Mouse (Mus musculus): Measurements from ENCODE around the gene Fbxl16. TPM values are rescaled to one million over a fixed set of nuclear protein-coding genes. Genes with fewer than 3 reads are reported as not detected.

The Fbxl16 gene
- polyA plus RNA-seq, 1 experiment from 2014 or later, result 15.0 TPM

DNA sequence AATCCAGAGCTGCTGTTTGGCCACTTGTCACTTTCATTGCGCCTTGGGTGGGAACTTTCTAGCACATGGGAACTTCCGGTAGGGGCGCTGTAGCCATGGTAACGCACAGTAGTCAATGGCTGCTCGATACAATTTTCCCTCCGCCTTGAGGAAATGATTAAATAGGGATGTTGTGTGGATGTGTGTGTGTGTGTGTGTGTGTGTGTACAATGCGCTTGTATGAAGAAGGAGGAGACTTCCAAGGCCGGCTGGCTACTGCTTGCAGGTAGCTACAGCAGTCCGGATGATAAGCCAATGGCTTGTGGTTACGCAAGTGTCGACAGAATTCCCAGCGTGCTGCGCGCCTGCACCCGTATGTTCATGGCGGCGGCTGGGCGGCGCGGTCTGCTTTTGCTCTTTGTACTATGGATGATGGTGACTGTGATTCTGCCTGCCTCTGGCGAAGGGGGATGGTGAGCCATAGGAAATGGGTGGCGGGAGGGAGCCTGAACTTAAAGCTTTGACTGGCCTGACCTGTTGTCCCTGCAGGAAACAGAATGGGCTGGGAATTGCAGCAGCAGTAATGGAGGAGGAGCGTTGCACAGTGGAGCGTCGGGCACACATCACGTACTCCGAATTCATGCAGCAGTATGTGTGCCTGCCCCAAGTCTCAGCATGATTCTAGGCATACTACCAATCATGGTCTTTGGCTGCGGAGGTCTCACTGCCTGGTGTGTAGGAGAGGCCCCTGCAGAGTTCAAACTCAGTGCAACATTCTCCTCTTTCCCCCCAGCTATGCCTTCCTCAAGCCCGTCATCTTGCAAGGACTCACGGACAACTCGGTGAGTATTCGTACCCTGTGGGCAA is 20.1 kb downstream of the Fbxl16 start, which contains the start of gene Jmjd8:
Gene Jmjd8, plus strand, starts transcription at position 156 of the 846 bp plus-strand sequence.
- Histone ChIP-seq H3K4me2 (replicated peaks; ENCODE audit: low read depth, low read length) (peak within 1 kb of the TSS; percentile 78), H3K9me3 (ENCODE audit: control insufficient read depth, low read length) (no peaks in the 10 kb centered on the region), H3K27me3 (ENCODE audit: control insufficient read depth, insufficient read depth, low read length) (no peaks in the 10 kb centered on the region), H3K9ac (ENCODE audit: low read depth, low read length) (peak within 1 kb of the TSS; percentile 88), H3K36me3 (ENCODE audit: control insufficient read depth, insufficient read depth, low read length) (peaks cover 4% of the 10 kb centered on the region; the same call in 1 of the 2 replicates), H3K4me1 (replicated peaks; ENCODE audit: control insufficient read depth, insufficient read depth, low read length) (peaks cover 29% of the 10 kb centered on the region), H3K4me3 (ENCODE audit: low read depth, low read length) (peak within 1 kb of the TSS; percentile 65), H3K27ac (ENCODE audit: low read depth, low read length) (peak within 1 kb of the TSS; percentile 76)
- peak; percentile 32 for ATAC-seq (ENCODE audit: low FRiP score)
- 2% methylated on average over 32 of the region's 32 CpGs for WGBS
- peak; percentile 88 for DNase-seq (ENCODE audit: low spot score)

GRCm38 (mm10) chr17:25829558-25830017 is 20.7 kb downstream of the Fbxl16 start:
- Histone ChIP-seq H3K9ac (ENCODE audit: low read depth, low read length) (peak overlapping the region; percentile 88), H3K27ac (ENCODE audit: low read depth, low read length) (peak overlapping the region; percentile 76), H3K27me3 (ENCODE audit: control insufficient read depth, insufficient read depth, low read length) (no peaks in the 10 kb centered on the region), H3K4me1 (replicated peaks; ENCODE audit: control insufficient read depth, insufficient read depth, low read length) (peaks cover 29% of the 10 kb centered on the region), H3K9me3 (ENCODE audit: control insufficient read depth, low read length) (no peaks in the 10 kb centered on the region), H3K4me2 (replicated peaks; ENCODE audit: low read depth, low read length) (peak overlapping the region; percentile 78), H3K36me3 (ENCODE audit: control insufficient read depth, insufficient read depth, low read length) (peaks cover 4% of the 10 kb centered on the region; the same call in 1 of the 2 replicates), H3K4me3 (ENCODE audit: low read depth, low read length) (peak overlapping the region; percentile 65)
- ATAC-seq (ENCODE audit: low FRiP score) (no peak), DNase-seq (ENCODE audit: low spot score) (no peak)
- 45% methylated on average over 8 of the region's 8 CpGs for WGBS

GRCm38 (mm10) chr17:25830200-25830753 is 21.4 kb downstream of the Fbxl16 start:
- no peak for DNase-seq (ENCODE audit: low spot score)
- Histone ChIP-seq H3K27me3 (ENCODE audit: control insufficient read depth, insufficient read depth, low read length) (no peaks in the 10 kb centered on the region), H3K4me1 (replicated peaks; ENCODE audit: control insufficient read depth, insufficient read depth, low read length) (peaks cover 30% of the 10 kb centered on the region), H3K4me3 (ENCODE audit: low read depth, low read length) (peak overlapping the region; percentile 65; the same call in 1 of the 2 replicates), H3K9me3 (ENCODE audit: control insufficient read depth, low read length) (no peaks in the 10 kb centered on the region), H3K27ac (ENCODE audit: low read depth, low read length) (no peak overlapping the region), H3K36me3 (ENCODE audit: control insufficient read depth, insufficient read depth, low read length) (peaks cover 8% of the 10 kb centered on the region; the same call in 1 of the 2 replicates), H3K9ac (ENCODE audit: low read depth, low read length) (0 out of 2 replicates have a peak overlapping the region, but pooled peaks have one; percentile 23), H3K4me2 (replicated peaks; ENCODE audit: low read depth, low read length) (peak overlapping the region; percentile 78)
- ATAC-seq (ENCODE audit: low FRiP score), result no peak
- 86% methylated on average over 4 of the region's 4 CpGs for WGBS

DNA sequence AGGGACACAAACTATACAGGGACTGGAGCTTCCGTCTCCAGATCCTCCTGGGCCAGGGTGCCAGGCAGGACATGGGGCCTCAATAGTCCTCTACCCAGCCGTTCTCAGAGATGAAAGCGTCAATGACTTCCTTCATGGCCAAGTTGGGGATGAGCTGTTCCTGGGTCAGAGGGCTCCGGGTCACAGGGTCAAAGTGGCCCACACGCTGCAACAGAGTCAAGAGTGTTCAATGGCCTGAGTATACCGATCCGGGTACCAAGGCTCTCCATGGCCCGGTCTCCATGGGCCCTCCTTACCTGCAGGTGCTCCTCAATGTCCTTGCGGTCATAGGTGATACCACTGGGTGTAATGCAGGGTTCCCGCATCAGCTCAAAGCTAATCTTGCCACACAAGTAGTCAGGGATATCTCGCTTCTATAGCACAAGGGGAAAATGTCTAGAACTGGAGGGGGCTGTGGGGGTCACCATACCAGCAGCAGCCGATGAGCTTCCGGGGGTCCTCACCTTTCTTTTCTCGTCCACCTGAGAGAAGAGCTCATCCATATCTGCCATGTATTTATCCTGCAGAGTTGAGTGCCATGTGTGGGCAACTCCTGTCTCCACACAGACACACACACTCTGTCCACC is 22.0 kb downstream of the Fbxl16 start:
- peaks cover 32% of the 10 kb centered on the region for H3K4me1 ChIP-seq (replicated peaks; ENCODE audit: control insufficient read depth, insufficient read depth, low read length)
- 89% methylated on average over 14 of the region's 14 CpGs for WGBS

DNA sequence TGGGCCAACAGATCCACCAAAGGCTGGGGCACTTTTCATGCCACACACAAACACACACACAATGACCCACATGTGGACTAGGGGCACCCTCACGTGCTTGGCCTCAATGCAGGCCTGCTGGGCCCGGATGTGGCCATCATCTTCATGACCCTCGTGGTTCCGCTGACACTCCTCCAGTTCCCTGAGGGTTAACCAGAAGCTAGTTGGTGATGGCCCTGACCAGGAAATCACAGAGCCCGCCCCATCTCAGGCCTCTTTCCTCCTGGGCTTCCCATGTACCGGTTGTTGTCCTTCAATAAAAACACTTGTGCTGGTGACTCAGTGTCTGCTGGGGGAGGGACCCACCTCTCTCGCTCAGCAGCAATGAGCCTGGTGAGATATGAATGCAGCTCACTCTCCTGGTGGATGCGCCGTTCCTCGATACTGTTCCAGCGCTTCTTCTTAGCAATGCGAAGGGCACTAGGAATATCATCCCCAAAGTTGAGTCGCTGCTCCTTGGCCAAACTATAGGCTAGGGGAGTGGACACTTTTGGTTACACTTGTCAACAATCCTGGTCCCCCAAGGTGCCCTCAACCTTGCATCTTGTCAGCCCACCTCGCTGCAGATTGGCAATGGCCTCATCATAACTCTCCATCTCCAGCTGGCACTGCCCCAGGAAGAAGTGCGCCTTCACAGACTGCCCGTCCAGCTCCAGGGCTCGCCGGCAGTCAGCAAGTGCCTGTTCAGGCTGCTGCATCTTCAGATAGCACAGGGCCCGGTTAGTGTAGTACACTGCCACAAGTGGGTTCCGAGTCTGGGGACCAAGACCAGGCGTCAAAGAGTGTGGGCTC is 22.8 kb downstream of the Fbxl16 start:
- no peak overlapping the region; the same call in 1 of the 2 replicates for H3K27ac ChIP-seq (ENCODE audit: low read depth, low read length)
- peaks cover 8% of the 10 kb centered on the region; the same call in 1 of the 2 replicates for H3K36me3 ChIP-seq (ENCODE audit: control insufficient read depth, insufficient read depth, low read length)
- peak; percentile 19 for DNase-seq (ENCODE audit: low spot score)

More for the DNA sequence above, 22.0 kb downstream of the Fbxl16 start:
- H3K27me3 ChIP-seq (ENCODE audit: control insufficient read depth, insufficient read depth, low read length), result no peaks in the 10 kb centered on the region
- H3K4me3 ChIP-seq (ENCODE audit: low read depth, low read length), result 0 out of 2 replicates have a peak overlapping the region, but pooled peaks have one; percentile 6
- 0 out of 2 replicates have a peak overlapping the region, but pooled peaks have one; percentile 91 for H3K4me2 ChIP-seq (replicated peaks; ENCODE audit: low read depth, low read length)
- H3K27ac ChIP-seq (ENCODE audit: low read depth, low read length), result no peak overlapping the region
- DNase-seq (ENCODE audit: low spot score) (no peak), ATAC-seq (ENCODE audit: low FRiP score) (no peak)
- H3K36me3 ChIP-seq (ENCODE audit: control insufficient read depth, insufficient read depth, low read length), result peaks cover 8% of the 10 kb centered on the region; the same call in 1 of the 2 replicates
- no peaks in the 10 kb centered on the region for H3K9me3 ChIP-seq (ENCODE audit: control insufficient read depth, low read length)
- 0 out of 2 replicates have a peak overlapping the region, but pooled peaks have one; percentile 23 for H3K9ac ChIP-seq (ENCODE audit: low read depth, low read length)

DNA sequence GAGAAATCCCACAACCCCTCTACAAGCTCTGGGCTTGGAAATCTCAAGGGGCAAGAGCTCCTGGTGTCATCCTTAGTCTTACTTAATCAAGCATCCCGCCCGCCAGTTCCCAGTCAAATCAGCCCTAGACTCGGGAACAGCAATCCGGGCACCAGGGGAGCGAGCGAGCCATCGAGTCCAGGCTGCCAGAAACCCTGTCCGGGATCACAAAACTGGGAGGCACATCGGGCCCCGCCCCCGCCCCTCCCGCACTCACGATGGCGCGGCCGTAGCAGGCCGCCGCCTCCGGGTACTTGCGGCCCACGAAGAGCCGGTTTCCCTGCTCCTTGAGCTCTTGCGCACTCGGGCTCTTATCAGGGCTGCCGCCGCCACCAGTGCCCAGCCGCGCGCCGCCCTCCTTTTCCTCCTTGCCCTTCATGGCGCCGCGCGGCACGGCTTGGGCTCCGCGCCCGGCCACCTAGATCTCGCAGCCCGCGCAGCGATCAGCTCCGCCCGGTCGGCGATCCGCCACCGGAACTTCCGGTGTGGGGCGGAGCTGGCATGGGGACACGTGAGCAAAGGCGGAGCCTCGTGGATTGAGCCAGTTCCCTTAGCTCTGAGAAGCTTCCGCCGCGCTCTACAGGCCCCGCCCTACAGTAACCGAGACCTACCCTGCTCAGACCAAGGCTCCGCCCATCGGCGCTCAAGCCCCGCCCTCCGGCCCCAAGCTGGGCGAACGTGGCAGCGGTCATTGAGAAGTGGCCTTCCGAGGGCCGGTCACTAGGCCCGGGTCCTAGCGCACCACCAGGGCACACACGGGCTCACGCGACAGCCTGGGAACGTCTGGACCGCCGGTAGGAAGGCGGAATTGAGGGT is 23.8 kb downstream of the Fbxl16 start:
- H3K27me3 ChIP-seq (ENCODE audit: control insufficient read depth, insufficient read depth, low read length), result no peaks in the 10 kb centered on the region
- peak overlapping the region; percentile 91 for H3K4me2 ChIP-seq (replicated peaks; ENCODE audit: low read depth, low read length)
- no peaks in the 10 kb centered on the region for H3K9me3 ChIP-seq (ENCODE audit: control insufficient read depth, low read length)
- peak; percentile 90 for ATAC-seq (ENCODE audit: low FRiP score)
- peak; percentile 99 for DNase-seq (ENCODE audit: low spot score)
- H3K36me3 ChIP-seq (ENCODE audit: control insufficient read depth, insufficient read depth, low read length), result peaks cover 8% of the 10 kb centered on the region; the same call in 1 of the 2 replicates
- H3K4me1 ChIP-seq (replicated peaks; ENCODE audit: control insufficient read depth, insufficient read depth, low read length), result peaks cover 45% of the 10 kb centered on the region
- H3K4me3 ChIP-seq (ENCODE audit: low read depth, low read length), result peak overlapping the region; percentile 83
- WGBS, result 0% methylated on average over 71 of the region's 77 CpGs
- H3K27ac ChIP-seq (ENCODE audit: low read depth, low read length), result peak overlapping the region; percentile 94
- peak overlapping the region; percentile 79 for H3K9ac ChIP-seq (ENCODE audit: low read depth, low read length)

More for the DNA sequence above, 22.8 kb downstream of the Fbxl16 start:
- peak overlapping the region; percentile 79 for H3K9ac ChIP-seq (ENCODE audit: low read depth, low read length)
- 64% methylated on average over 21 of the region's 21 CpGs for WGBS
- no peaks in the 10 kb centered on the region for H3K9me3 ChIP-seq (ENCODE audit: control insufficient read depth, low read length)
- H3K27me3 ChIP-seq (ENCODE audit: control insufficient read depth, insufficient read depth, low read length), result no peaks in the 10 kb centered on the region
- peaks cover 38% of the 10 kb centered on the region for H3K4me1 ChIP-seq (replicated peaks; ENCODE audit: control insufficient read depth, insufficient read depth, low read length)
- peak overlapping the region; percentile 83 for H3K4me3 ChIP-seq (ENCODE audit: low read depth, low read length)
- peak overlapping the region; percentile 91 for H3K4me2 ChIP-seq (replicated peaks; ENCODE audit: low read depth, low read length)
- ATAC-seq (ENCODE audit: low FRiP score), result no peak

- Histone ChIP-seq H3K27me3 (ENCODE audit: control insufficient read depth, insufficient read depth, low read length) (no peaks in the 10 kb centered on the region), H3K4me2 (replicated peaks; ENCODE audit: low read depth, low read length) (peak within 1 kb of the TSS; percentile 91), H3K36me3 (ENCODE audit: control insufficient read depth, insufficient read depth, low read length) (peaks cover 8% of the 10 kb centered on the region; the same call in 1 of the 2 replicates), H3K4me3 (ENCODE audit: low read depth, low read length) (peak within 1 kb of the TSS; percentile 83), H3K27ac (ENCODE audit: low read depth, low read length) (peak within 1 kb of the TSS; percentile 94), H3K9ac (ENCODE audit: low read depth, low read length) (peak within 1 kb of the TSS; percentile 79), H3K4me1 (replicated peaks; ENCODE audit: control insufficient read depth, insufficient read depth, low read length) (peaks cover 46% of the 10 kb centered on the region), H3K9me3 (ENCODE audit: control insufficient read depth, low read length) (no peaks in the 10 kb centered on the region)
- WGBS, result under 1% methylated on average over 24 of the region's 24 CpGs
- DNase-seq (ENCODE audit: low spot score) (peak; percentile 87), ATAC-seq (ENCODE audit: low FRiP score) (peak; percentile 75)
These were observed 24.4 kb downstream of the Fbxl16 start, which contains the start of gene Stub1 for GRCm38 (mm10) chr17:25833291-25833663. Gene Stub1, minus strand, starts transcription at chr17:25833404.

Measured in hindbrain, embryonic 11.5 days (tissue).